Mouse (Mus musculus) testis, adult 2 months (tissue): Measurements from ENCODE around the gene Bahcc1.

Experiments
- CTCF ChIP-seq: fragments of 200-500 bp; IDR thresholded peaks from 2 replicates; pipeline ENCODE4 v1.5.1; 2012; ENCODE audit warnings: low read depth, mild to moderate bottlenecking, inconsistent platforms, low read length, moderate library complexity; ENCODE audit not compliant: control insufficient read depth, insufficient read depth, insufficient replicate concordance
- POLR2A ChIP-seq: fragments of 200-500 bp; IDR thresholded peaks from 2 replicates; pipeline ENCODE4 v1.6.1; 2012; ENCODE audit warnings: low read depth, mild to moderate bottlenecking, inconsistent platforms, low read length, moderate library complexity; ENCODE audit not compliant: control insufficient read depth

DNA sequence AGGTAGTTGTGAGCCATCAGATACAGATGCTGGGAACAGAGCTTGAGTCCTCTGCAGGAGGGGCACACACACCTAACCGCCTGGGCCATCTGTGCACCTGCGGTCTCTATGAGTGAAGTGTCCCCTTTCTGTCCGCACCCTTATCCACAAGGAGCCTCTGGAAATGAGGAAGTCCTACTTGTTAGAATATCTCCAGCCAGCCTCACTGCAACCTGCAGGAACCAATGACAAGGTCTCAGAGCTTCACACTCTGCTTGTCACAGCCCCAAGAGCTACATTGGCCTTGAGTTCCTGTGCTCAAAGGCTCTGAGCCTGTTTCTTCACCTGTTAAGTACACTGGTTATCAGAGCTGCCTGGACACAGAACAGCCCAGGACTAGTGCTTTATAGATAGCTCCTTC lies 30.4 kb downstream of the Bahcc1 start:
- no peak for TF ChIP-seq CTCF
- TF ChIP-seq POLR2A: no peak
